Mouse (Mus musculus): Measurements from ENCODE around the gene Cadps2. TPM values are rescaled to one million over a fixed set of nuclear protein-coding genes. Genes with fewer than 3 reads are reported as not detected.

The Cadps2 gene
- 5.2 and 6.2 TPM in 2 replicates for polyA plus RNA-seq (2015; fragmentation: Nextera tagmentation; extraction: Ambion mirVana)

GRCm38 (mm10) chr6:23839009-23839811 lies at the start of gene Cadps2:
Gene Cadps2, minus strand, starts transcription at chr6:23839421.
- under 1% methylated on average over 81 of the region's 114 CpGs for WGBS
- Histone ChIP-seq H3K27ac (ENCODE audit: low read length) (peak within 1 kb of the TSS; percentile 40), H3K36me3 (ENCODE audit: insufficient read depth, low read length) (no peaks in the 10 kb centered on the region), H3K27me3 (ENCODE audit: insufficient read depth, low read length) (no peaks in the 10 kb centered on the region), H3K4me3 (ENCODE audit: low read length) (peak within 1 kb of the TSS; percentile 80), H3K4me1 (ENCODE audit: insufficient read depth, low read length) (peaks cover 6% of the 10 kb centered on the region), H3K4me2 (replicated peaks; ENCODE audit: low read depth, low read length) (peak within 1 kb of the TSS; percentile 72), H3K9ac (replicated peaks; ENCODE audit: low read length) (peak within 1 kb of the TSS; percentile 78), H3K9me3 (ENCODE audit: low read length) (peaks cover 3% of the 10 kb centered on the region)
- ATAC-seq (ENCODE audit: low FRiP score, low TSS enrichment): peak; percentile 85

- no peaks in the 10 kb centered on the region for H3K9me3 ChIP-seq (ENCODE audit: low read length)
- H3K4me3 ChIP-seq (ENCODE audit: low read length): no peak overlapping the region
- H3K4me1 ChIP-seq (ENCODE audit: insufficient read depth, low read length): no peaks in the 10 kb centered on the region
- H3K27me3 ChIP-seq (ENCODE audit: insufficient read depth, low read length): no peaks in the 10 kb centered on the region
- 1% methylated on average over 6 of the region's 6 CpGs for WGBS
- H3K4me2 ChIP-seq (replicated peaks; ENCODE audit: low read depth, low read length): no peak overlapping the region
- no peak overlapping the region for H3K27ac ChIP-seq (ENCODE audit: low read length)
- H3K36me3 ChIP-seq (ENCODE audit: insufficient read depth, low read length): no peaks in the 10 kb centered on the region
- no peak overlapping the region for H3K9ac ChIP-seq (replicated peaks; ENCODE audit: low read length)
- ATAC-seq (ENCODE audit: low FRiP score, low TSS enrichment): peak; percentile 84
These were observed 47.2 kb upstream of the Cadps2 start for GRCm38 (mm10) chr6:23886418-23886817.

GRCm38 (mm10) chr6:23876765-23877408 lies 37.7 kb upstream of the Cadps2 start:
- no peak overlapping the region for H3K4me2 ChIP-seq (replicated peaks; ENCODE audit: low read depth, low read length)
- H3K9me3 ChIP-seq (ENCODE audit: low read length): no peaks in the 10 kb centered on the region
- no peak overlapping the region for H3K9ac ChIP-seq (replicated peaks; ENCODE audit: low read length)
- 82% methylated on average over 4 of the region's 4 CpGs for WGBS
- no peaks in the 10 kb centered on the region for H3K4me1 ChIP-seq (ENCODE audit: insufficient read depth, low read length)
- H3K4me3 ChIP-seq (ENCODE audit: low read length): no peak overlapping the region
- no peak for ATAC-seq (ENCODE audit: low FRiP score, low TSS enrichment)
- H3K36me3 ChIP-seq (ENCODE audit: insufficient read depth, low read length): no peaks in the 10 kb centered on the region
- H3K27ac ChIP-seq (ENCODE audit: low read length): no peak overlapping the region
- H3K27me3 ChIP-seq (ENCODE audit: insufficient read depth, low read length): no peaks in the 10 kb centered on the region

GRCm38 (mm10) chr6:23876363-23876762 lies 37.1 kb upstream of the Cadps2 start:
- H3K27ac ChIP-seq (ENCODE audit: low read length): no peak overlapping the region
- H3K9me3 ChIP-seq (ENCODE audit: low read length): no peaks in the 10 kb centered on the region
- H3K4me1 ChIP-seq (ENCODE audit: insufficient read depth, low read length): no peaks in the 10 kb centered on the region
- H3K9ac ChIP-seq (replicated peaks; ENCODE audit: low read length): no peak overlapping the region
- WGBS: 84% methylated on average over 4 of the region's 4 CpGs
- ATAC-seq (ENCODE audit: low FRiP score, low TSS enrichment): no peak
- no peak overlapping the region for H3K4me3 ChIP-seq (ENCODE audit: low read length)
- H3K4me2 ChIP-seq (replicated peaks; ENCODE audit: low read depth, low read length): no peak overlapping the region
- H3K36me3 ChIP-seq (ENCODE audit: insufficient read depth, low read length): no peaks in the 10 kb centered on the region
- no peaks in the 10 kb centered on the region for H3K27me3 ChIP-seq (ENCODE audit: insufficient read depth, low read length)

GRCm38 (mm10) chr6:23873812-23874211 lies 34.6 kb upstream of the Cadps2 start:
- no peak overlapping the region for H3K9ac ChIP-seq (replicated peaks; ENCODE audit: low read length)
- H3K4me2 ChIP-seq (replicated peaks; ENCODE audit: low read depth, low read length): no peak overlapping the region
- 78% methylated on average over 4 of the region's 4 CpGs for WGBS
- no peaks in the 10 kb centered on the region for H3K4me1 ChIP-seq (ENCODE audit: insufficient read depth, low read length)
- H3K36me3 ChIP-seq (ENCODE audit: insufficient read depth, low read length): no peaks in the 10 kb centered on the region
- no peak for ATAC-seq (ENCODE audit: low FRiP score, low TSS enrichment)
- no peak overlapping the region for H3K4me3 ChIP-seq (ENCODE audit: low read length)
- H3K27ac ChIP-seq (ENCODE audit: low read length): no peak overlapping the region
- no peaks in the 10 kb centered on the region for H3K27me3 ChIP-seq (ENCODE audit: insufficient read depth, low read length)
- no peaks in the 10 kb centered on the region for H3K9me3 ChIP-seq (ENCODE audit: low read length)

- no peak overlapping the region for H3K27ac ChIP-seq (ENCODE audit: low read length)
- H3K4me1 ChIP-seq (ENCODE audit: insufficient read depth, low read length): no peaks in the 10 kb centered on the region
- no peaks in the 10 kb centered on the region for H3K27me3 ChIP-seq (ENCODE audit: insufficient read depth, low read length)
- H3K9ac ChIP-seq (replicated peaks; ENCODE audit: low read length): no peak overlapping the region
- H3K4me3 ChIP-seq (ENCODE audit: low read length): no peak overlapping the region
- H3K9me3 ChIP-seq (ENCODE audit: low read length): no peaks in the 10 kb centered on the region
- no peak overlapping the region for H3K4me2 ChIP-seq (replicated peaks; ENCODE audit: low read depth, low read length)
- 84% methylated on average over 3 of the region's 3 CpGs for WGBS
- H3K36me3 ChIP-seq (ENCODE audit: insufficient read depth, low read length): no peaks in the 10 kb centered on the region
- no peak for ATAC-seq (ENCODE audit: low FRiP score, low TSS enrichment)
These were observed 34.0 kb upstream of the Cadps2 start for GRCm38 (mm10) chr6:23873231-23873630.

- Histone ChIP-seq H3K4me1 (ENCODE audit: insufficient read depth, low read length) (no peaks in the 10 kb centered on the region), H3K36me3 (ENCODE audit: insufficient read depth, low read length) (no peaks in the 10 kb centered on the region), H3K9me3 (ENCODE audit: low read length) (no peaks in the 10 kb centered on the region), H3K4me3 (ENCODE audit: low read length) (no peak overlapping the region), H3K9ac (replicated peaks; ENCODE audit: low read length) (no peak overlapping the region), H3K4me2 (replicated peaks; ENCODE audit: low read depth, low read length) (no peak overlapping the region), H3K27ac (ENCODE audit: low read length) (no peak overlapping the region), H3K27me3 (ENCODE audit: insufficient read depth, low read length) (no peaks in the 10 kb centered on the region)
- ATAC-seq (ENCODE audit: low FRiP score, low TSS enrichment): no peak
These were observed 30.8 kb upstream of the Cadps2 start for GRCm38 (mm10) chr6:23869971-23870370.

GRCm38 (mm10) chr6:23866298-23866697 lies 27.1 kb upstream of the Cadps2 start:
- 93% methylated on average over 7 of the region's 7 CpGs for WGBS
- H3K36me3 ChIP-seq (ENCODE audit: insufficient read depth, low read length): no peaks in the 10 kb centered on the region
- no peak overlapping the region for H3K9ac ChIP-seq (replicated peaks; ENCODE audit: low read length)
- no peak for ATAC-seq (ENCODE audit: low FRiP score, low TSS enrichment)
- no peak overlapping the region for H3K4me3 ChIP-seq (ENCODE audit: low read length)
- H3K4me2 ChIP-seq (replicated peaks; ENCODE audit: low read depth, low read length): no peak overlapping the region
- no peaks in the 10 kb centered on the region for H3K27me3 ChIP-seq (ENCODE audit: insufficient read depth, low read length)
- no peaks in the 10 kb centered on the region for H3K4me1 ChIP-seq (ENCODE audit: insufficient read depth, low read length)
- H3K9me3 ChIP-seq (ENCODE audit: low read length): no peaks in the 10 kb centered on the region
- H3K27ac ChIP-seq (ENCODE audit: low read length): no peak overlapping the region

GRCm38 (mm10) chr6:23853464-23853863 lies 14.2 kb upstream of the Cadps2 start:
- Histone ChIP-seq H3K4me1 (ENCODE audit: insufficient read depth, low read length) (no peaks in the 10 kb centered on the region), H3K4me2 (replicated peaks; ENCODE audit: low read depth, low read length) (no peak overlapping the region), H3K9me3 (ENCODE audit: low read length) (no peaks in the 10 kb centered on the region), H3K9ac (replicated peaks; ENCODE audit: low read length) (no peak overlapping the region), H3K27ac (ENCODE audit: low read length) (no peak overlapping the region), H3K4me3 (ENCODE audit: low read length) (no peak overlapping the region), H3K36me3 (ENCODE audit: insufficient read depth, low read length) (no peaks in the 10 kb centered on the region), H3K27me3 (ENCODE audit: insufficient read depth, low read length) (no peaks in the 10 kb centered on the region)
- 92% methylated on average over 11 of the region's 11 CpGs for WGBS
- no peak for ATAC-seq (ENCODE audit: low FRiP score, low TSS enrichment)

GRCm38 (mm10) chr6:23840001-23840400 lies 780 bp upstream of the Cadps2 start:
- peak; percentile 44; the same call in 1 of the 2 replicates for ATAC-seq (ENCODE audit: low FRiP score, low TSS enrichment)
- Histone ChIP-seq H3K4me3 (ENCODE audit: low read length) (peak overlapping the region; percentile 80), H3K9ac (replicated peaks; ENCODE audit: low read length) (peak overlapping the region; percentile 78), H3K36me3 (ENCODE audit: insufficient read depth, low read length) (no peaks in the 10 kb centered on the region), H3K9me3 (ENCODE audit: low read length) (peaks cover 3% of the 10 kb centered on the region), H3K4me1 (ENCODE audit: insufficient read depth, low read length) (peaks cover 6% of the 10 kb centered on the region), H3K27me3 (ENCODE audit: insufficient read depth, low read length) (no peaks in the 10 kb centered on the region), H3K4me2 (replicated peaks; ENCODE audit: low read depth, low read length) (peak overlapping the region; percentile 72), H3K27ac (ENCODE audit: low read length) (no peak overlapping the region)
- 1% methylated on average over 15 of the region's 15 CpGs for WGBS

Data from kidney, embryonic 16.5 days (tissue).